Mouse (Mus musculus) hematopoietic stem cell, adult 5-6 weeks (primary cell): ENCODE data around the gene Ddx42. TPM values are rescaled to one million over a fixed set of nuclear protein-coding genes. Genes with fewer than 3 reads are reported as not detected.
"Not testable (repeated sequence)": the region's sequence is repeated elsewhere in the genome, so short reads cannot be mapped to it uniquely, and the experiment has no call there.

Experiments
- ATAC-seq, 2 experiments: fragments of 125-278 bp in 1 of 2; replicated peaks in 1 of 2; 2 replicates each; pipeline ENCODE4 v1.8.0; 2016 to 2017; ENCODE audit warnings: inconsistent platforms in 2 of 2, mild to moderate bottlenecking in 2 of 2, moderate number of reproducible peaks in 2 of 2, low read depth in 1 of 2, moderate TSS enrichment in 1 of 2; ENCODE audit not compliant: low FRiP score in 2 of 2, poor library complexity in 2 of 2, severe bottlenecking in 2 of 2, insufficient read depth in 1 of 2, low TSS enrichment in 1 of 2
- total RNA-seq: library from RNA; stranded (forward); fragments of 172-1452, 232-1000 nt; gene quantifications from 2 replicates; pipeline ENCODE4 v1.2.3, GENCODE M21; 2017

Gene Ddx42
- total RNA-seq, 1 experiment from 2014 or later, result 108 TPM

DNA sequence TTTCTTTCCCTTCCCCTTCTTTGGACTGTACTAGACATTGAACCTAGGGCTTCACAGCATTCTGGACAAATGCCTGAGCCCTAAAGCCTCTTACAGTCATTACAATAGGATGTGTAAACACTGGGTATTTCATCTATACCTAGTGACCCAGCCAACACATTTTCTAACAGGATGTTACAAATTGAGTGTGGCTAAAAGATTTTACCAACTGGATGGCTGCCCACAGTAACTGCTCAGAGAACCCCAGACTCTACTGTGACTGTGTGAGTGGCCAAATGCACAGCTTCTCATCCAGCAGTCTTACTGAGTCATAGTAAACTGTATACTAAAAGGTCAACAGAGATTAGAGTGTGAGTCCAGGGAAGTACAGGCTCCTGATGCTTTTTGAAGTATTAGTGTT, 21.4 kb upstream of the Ddx42 start:
- no peak for ATAC-seq

GRCm38 (mm10) chr11:106198277-106198676, 18.4 kb upstream of the Ddx42 start:
- no peak for ATAC-seq

DNA sequence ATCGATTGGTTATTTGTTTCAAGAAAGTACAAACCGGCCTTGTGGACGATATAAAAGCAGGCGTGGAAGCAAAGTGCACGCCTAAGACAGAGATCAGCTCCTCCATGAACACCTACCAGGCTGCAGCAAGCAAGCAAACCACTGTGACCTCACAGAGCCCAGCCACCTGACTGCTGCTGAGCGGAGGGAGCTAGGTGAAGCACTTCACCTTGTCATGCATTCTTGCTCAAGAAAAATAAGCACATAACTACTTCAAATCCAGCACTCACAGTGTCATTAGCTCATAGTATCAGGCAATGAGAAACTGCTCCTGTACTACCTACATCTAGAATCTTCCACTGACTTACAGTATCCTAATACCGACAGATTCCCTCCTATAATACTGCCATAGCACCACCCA, 16.7 kb upstream of the Ddx42 start:
- ATAC-seq, result not testable (repeated sequence)

GRCm38 (mm10) chr11:106200756-106201155, 16.0 kb upstream of the Ddx42 start:
- ATAC-seq, result peak in 1 of 2 experiments; percentile 29; a peak in 1 of 4 replicates

DNA sequence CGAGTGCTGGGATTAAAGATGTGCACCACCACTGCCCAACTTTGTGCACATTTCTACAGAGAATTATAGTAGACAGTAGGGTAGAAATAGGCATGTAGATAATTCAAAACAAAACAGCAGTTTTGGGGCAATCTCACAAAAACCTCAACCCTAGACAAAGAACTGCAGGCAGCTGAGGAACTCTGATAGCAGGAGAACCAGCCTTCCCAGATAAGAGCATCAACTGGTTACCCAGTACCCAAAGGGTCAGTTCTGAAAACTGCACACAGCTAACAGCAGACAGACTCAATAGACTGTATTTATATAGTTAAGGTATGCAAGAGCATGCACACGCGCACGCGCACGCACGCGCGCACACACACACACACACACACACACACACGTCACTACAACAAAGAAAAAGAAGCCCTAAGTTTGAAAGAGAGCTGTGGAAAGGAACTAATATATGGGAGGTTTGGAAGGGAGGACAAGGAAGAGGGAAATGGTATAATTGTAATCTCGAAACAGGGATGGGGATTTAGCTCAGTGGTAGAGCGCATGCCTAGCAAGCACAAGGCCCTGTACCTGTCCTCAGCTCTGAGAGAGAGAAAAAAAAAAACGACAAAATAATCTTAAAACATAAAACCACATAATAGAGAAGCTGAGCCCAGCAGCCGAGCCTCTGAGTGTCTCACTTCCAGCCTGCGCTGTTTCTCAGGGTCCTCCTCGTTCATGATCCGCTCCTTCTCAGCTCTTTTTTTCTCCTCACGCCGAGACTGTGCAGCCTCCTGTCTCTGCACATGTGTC, 15.2 kb upstream of the Ddx42 start:
- ATAC-seq, result 0 out of 4 replicates have a peak, but pooled peaks of 1 of the 2 experiments have one; percentile 20

DNA sequence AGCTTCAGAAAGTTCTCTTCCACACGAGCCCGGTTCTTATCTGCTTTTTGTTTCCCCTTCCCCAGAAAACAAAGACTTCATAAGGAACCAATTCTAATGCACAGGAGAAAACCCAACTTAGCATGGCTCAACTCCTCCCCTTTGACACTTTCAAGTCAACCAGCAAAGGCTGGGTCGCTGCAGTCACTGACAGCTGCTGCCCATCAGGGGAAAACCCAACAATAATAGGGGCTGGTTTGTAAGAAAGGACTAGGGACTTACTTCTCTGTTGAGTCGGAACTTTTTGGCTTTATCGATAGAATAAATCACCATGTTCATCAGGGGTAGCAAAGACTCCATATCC, 14.6 kb upstream of the Ddx42 start, which contains the start of gene Strada:
Strada (minus strand) TSS at position 46 of the 343 bp plus-strand sequence.
- 0 out of 4 replicates have a peak, but pooled peaks of 1 of the 2 experiments have one; percentile 41 for ATAC-seq

DNA sequence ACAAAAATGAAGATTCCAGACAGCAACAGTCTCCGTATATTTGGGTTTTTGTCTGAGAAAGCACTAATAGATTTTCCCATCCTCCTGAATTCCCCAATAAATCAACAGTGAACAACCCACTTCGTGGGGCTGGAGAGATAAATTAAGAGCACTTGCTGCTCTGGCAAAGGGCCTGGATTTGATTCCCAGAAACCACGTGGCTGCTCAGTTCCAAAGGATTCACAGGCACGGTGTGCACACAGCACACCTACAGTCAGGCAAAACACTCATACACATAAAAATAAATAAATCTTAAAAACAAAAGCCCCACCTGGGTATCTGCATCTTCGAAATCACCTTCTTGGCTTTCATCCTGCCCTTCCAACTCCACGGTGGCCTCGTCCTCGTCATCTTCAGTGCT, 4.0 kb upstream of the Ddx42 start:
- ATAC-seq, result no peak

- ATAC-seq, result no peak
Measured at GRCm38 (mm10) chr11:106214856-106215255, 1.9 kb upstream of the Ddx42 start.

- ATAC-seq, result no peak
Measured at GRCm38 (mm10) chr11:106215450-106215859, 1.3 kb upstream of the Ddx42 start.

DNA sequence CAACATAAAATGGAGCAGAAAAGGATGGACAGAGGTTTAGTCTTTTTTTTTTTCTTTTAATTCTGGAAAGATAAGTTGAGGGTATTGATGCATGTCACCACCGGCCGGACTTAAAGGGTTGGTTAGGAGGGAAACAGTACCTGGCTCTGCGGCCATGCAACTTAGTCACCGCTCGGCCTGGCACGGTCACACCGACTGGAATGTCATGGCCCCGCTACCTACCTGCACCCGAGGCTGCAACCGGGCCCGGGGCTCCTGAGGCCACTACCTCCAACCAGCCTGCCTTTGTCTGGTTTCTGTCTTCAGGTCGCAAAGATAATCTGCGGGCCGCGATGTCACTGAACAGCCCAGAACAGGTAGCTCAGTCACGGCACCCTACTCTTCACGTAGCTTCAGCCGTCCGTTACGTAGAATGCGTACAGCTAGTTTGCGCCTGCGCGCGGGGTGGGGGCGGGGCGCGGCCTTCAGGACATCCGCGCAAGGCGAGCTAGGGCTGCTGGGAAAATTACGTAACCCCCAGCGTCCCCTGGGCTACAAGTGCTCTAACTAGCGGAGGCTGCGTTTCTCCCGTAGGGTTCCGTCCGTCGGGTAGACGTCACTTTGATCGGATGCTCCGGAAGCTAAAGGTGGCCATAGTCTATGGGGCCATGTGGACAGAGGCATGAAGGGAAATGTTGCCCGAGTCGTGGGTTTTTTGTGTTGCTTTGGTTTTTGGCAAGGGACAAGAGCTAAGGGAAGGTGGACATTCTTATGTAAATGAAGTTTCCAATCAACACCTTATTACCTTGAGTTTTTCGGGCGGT, 598 bp upstream of the Ddx42 start, which contains the start of gene Ccdc47:
Ccdc47 (minus strand) TSS at position 418 of the 803 bp plus-strand sequence.
- ATAC-seq, result peak; percentile 90 to 92

GRCm38 (mm10) chr11:106220603-106221002, 3.9 kb downstream of the Ddx42 start:
- ATAC-seq, result no peak

DNA sequence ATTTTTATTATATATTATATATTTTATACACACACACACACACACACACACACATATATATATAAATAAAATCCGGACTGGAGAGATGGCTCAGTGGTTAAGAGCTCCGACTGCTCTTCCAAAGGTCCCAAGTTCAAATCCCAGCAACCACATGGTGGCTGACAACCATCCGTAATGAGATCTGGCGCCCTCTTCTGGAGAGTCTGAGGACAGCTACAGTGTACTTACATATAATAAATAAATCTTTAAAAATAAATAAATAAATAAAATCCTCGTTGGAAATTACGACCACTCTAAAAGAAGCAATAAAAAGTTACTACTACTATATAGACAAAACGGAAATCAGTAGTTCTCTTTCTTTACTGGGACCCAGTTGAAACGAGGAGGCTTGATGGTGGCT, 17.3 kb downstream of the Ddx42 start:
- not testable (repeated sequence) for ATAC-seq

GRCm38 (mm10) chr11:106246834-106247233, 30.1 kb downstream of the Ddx42 start:
- no peak for ATAC-seq

DNA sequence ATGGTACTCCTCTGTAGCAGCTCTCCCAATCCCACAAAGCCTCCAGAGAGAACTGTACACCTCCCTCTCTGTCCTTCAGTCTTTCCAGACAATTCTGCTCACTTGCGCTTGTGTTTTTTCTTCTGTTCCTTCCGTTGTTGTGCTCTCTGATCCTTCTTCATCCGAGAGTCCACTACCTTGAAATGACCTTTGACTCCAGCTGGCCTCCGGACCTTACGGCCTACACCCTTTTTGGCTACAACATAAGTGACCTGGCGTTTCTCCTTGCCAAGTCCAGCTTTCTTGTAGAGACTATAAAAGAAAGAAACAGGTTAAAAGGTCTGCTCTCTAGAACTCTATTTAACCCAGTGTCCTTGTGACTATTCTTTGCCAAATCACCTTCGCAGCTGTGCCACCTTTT, 32.6 kb downstream of the Ddx42 start:
- no peak for ATAC-seq

DNA sequence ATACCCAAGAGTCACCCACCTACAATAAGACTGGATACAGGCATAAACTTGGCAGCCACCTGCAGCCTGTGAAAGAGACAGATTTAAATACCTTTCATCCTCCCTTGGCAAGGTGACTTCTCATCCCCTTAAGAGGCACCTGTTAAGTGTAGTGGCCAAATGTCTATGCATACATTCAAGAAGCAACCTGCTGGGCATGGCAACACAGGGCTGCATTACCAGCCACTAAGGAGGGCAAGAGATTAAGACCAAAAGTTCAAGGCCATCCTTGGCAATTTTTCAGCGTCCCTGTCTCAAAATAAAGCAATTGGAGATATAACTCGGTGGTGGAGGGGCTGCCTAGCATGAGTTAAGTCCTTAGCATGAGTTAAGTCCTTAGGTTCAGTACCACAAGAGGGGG, 38.0 kb downstream of the Ddx42 start:
- ATAC-seq, result no peak

DNA sequence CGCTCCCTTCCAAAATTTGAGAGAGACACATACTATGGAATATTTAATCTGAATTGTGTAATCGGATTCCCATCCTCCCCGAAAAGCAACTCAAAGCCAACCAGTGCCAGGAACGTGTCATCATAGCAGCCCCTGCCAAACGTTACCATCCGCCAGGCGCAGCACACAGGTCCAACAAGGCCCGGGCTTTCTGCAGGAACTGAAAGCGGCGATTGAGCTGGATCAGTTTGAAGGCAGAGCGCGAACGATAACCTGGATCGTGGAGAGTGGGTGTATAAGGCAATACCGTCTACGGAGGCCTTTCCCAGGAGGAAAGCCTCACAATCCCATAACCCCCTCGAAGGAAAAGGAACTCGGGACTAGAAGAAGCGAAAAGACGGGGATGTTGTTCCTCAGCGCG, 38.4 kb downstream of the Ddx42 start:
- no peak for ATAC-seq

- ATAC-seq, result peak; percentile 96 to 97
Measured at GRCm38 (mm10) chr11:106255685-106256451, 39.1 kb downstream of the Ddx42 start, which contains the start of the genes Ftsj3 and Psmc5. Ftsj3 (minus strand) TSS chr11:106256079. Psmc5 (plus strand) TSS chr11:106256154.
